Mouse (Mus musculus): Measurements from ENCODE around the gene Acp7. TPM values are rescaled to one million over a fixed set of nuclear protein-coding genes. Genes with fewer than 3 reads are reported as not detected.

Acp7 gene
- polyA plus RNA-seq, 1 experiment from 2014 or later, result not detected

DNA sequence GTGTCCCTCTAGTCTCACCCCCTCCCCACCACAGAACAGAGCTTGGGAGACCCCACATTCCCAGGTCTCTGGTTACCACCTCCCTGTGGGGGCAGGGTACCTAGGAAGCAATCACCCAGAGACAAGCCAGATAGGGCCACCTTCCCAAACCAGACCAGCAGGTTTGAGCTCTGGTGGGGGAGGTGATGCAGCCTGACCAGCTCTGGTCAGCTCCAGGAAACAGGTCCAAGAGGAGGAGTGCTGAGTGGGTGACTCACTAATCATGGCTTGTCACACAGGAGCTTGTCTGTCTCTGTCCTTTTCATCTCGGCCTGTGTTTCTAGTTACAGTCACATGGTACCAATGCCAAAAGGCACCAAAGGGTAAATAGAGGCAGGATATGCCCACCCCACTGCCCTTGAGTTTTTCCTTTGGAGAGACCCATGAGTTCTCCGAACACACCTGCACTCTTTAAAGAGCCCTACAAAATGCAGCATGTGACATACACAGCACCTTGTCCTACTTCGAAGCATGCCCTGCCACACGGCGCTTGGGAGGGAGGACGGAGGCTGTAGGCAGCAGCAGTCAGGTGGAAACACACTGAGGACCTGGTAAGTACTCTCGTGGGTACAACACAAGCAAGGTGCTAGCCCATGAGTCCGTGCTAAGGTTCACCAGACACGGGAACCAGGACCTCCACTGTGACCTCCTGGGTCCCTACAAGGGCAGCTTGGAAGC is 53.1 kb downstream of the Acp7 start:
- Histone ChIP-seq H3K36me3 (ENCODE audit: control insufficient read depth, insufficient read depth, low read length) (0 out of 2 replicates have a peak, but pooled peaks cover 7% of the 10 kb centered on the region), H3K4me1 (ENCODE audit: control insufficient read depth, insufficient read depth, low read length) (peaks cover 44% of the 10 kb centered on the region), H3K9me3 (ENCODE audit: control insufficient read depth, low read depth, low read length) (no peaks in the 10 kb centered on the region), H3K9ac (replicated peaks; ENCODE audit: low read depth, low read length) (no peak overlapping the region), H3K27me3 (ENCODE audit: control insufficient read depth, insufficient read depth, low read length) (no peaks in the 10 kb centered on the region), H3K4me3 (ENCODE audit: low read depth, low read length) (no peak overlapping the region), H3K27ac (ENCODE audit: low read length) (peak overlapping the region; percentile 90), H3K4me2 (replicated peaks; ENCODE audit: low read depth, low read length) (0 out of 2 replicates have a peak overlapping the region, but pooled peaks have one; percentile 16)
- WGBS, result 58% methylated on average over 9 of the region's 9 CpGs
- ATAC-seq (ENCODE audit: insufficient number of reproducible peaks, insufficient read depth, low FRiP score, low read depth), result peak; percentile 80

DNA sequence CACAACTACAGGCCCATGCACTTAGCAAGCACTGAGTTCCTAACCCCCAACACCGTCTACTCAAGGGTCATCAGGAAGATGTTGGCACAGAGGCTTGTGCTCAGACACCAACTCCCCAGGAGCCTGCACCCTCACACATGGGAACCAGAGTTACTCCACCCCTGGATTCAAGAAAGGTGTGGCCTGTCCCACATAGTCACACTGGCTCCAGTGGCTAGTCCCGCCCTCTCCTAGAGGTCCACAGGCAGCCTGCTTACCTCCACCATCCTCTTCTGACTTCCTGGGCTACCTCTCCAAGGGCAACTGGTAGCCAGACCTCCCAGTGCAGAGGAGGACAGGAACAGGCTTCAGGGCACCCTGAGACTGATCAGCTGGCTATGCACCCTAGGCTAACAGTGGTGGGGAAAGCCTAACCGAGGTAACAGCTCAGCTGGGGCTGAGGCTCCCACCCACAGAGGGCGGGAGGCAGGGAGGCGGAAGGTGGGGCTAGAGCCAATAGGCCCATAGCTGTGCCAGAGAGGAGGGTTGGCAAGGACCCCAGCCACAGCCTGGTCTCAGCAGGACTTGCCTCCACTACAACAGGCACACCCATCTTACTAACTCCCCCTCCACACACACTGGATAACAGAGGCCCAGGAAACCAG is 54.7 kb downstream of the Acp7 start:
- H3K4me3 ChIP-seq (ENCODE audit: low read depth, low read length), result no peak overlapping the region
- H3K36me3 ChIP-seq (ENCODE audit: control insufficient read depth, insufficient read depth, low read length), result 0 out of 2 replicates have a peak, but pooled peaks cover 7% of the 10 kb centered on the region
- WGBS, result 51% methylated on average over 5 of the region's 5 CpGs
- H3K9me3 ChIP-seq (ENCODE audit: control insufficient read depth, low read depth, low read length), result no peaks in the 10 kb centered on the region
- ATAC-seq (ENCODE audit: insufficient number of reproducible peaks, insufficient read depth, low FRiP score, low read depth), result peak; percentile 77
- peak overlapping the region; percentile 90; the same call in 1 of the 2 replicates for H3K27ac ChIP-seq (ENCODE audit: low read length)
- no peak overlapping the region; the same call in 1 of the 2 replicates for H3K9ac ChIP-seq (replicated peaks; ENCODE audit: low read depth, low read length)
- H3K27me3 ChIP-seq (ENCODE audit: control insufficient read depth, insufficient read depth, low read length), result no peaks in the 10 kb centered on the region
- H3K4me2 ChIP-seq (replicated peaks; ENCODE audit: low read depth, low read length), result peak overlapping the region; percentile 20; the same call in 1 of the 2 replicates
- peaks cover 50% of the 10 kb centered on the region for H3K4me1 ChIP-seq (ENCODE audit: control insufficient read depth, insufficient read depth, low read length)

GRCm38 (mm10) chr7:28575597-28575996 is 55.5 kb downstream of the Acp7 start:
- Histone ChIP-seq H3K4me2 (replicated peaks; ENCODE audit: low read depth, low read length) (no peak overlapping the region), H3K4me3 (ENCODE audit: low read depth, low read length) (no peak overlapping the region), H3K27ac (ENCODE audit: low read length) (peak overlapping the region; percentile 90; the same call in 1 of the 2 replicates), H3K4me1 (ENCODE audit: control insufficient read depth, insufficient read depth, low read length) (peaks cover 58% of the 10 kb centered on the region), H3K36me3 (ENCODE audit: control insufficient read depth, insufficient read depth, low read length) (0 out of 2 replicates have a peak, but pooled peaks cover 7% of the 10 kb centered on the region), H3K27me3 (ENCODE audit: control insufficient read depth, insufficient read depth, low read length) (no peaks in the 10 kb centered on the region), H3K9ac (replicated peaks; ENCODE audit: low read depth, low read length) (no peak overlapping the region), H3K9me3 (ENCODE audit: control insufficient read depth, low read depth, low read length) (no peaks in the 10 kb centered on the region)
- no peak for ATAC-seq (ENCODE audit: insufficient number of reproducible peaks, insufficient read depth, low FRiP score, low read depth)
- WGBS, result 85% methylated on average over 11 of the region's 11 CpGs

GRCm38 (mm10) chr7:28573236-28573635 is 57.9 kb downstream of the Acp7 start:
- H3K4me3 ChIP-seq (ENCODE audit: low read depth, low read length), result no peak overlapping the region
- H3K9ac ChIP-seq (replicated peaks; ENCODE audit: low read depth, low read length), result no peak overlapping the region
- no peaks in the 10 kb centered on the region for H3K27me3 ChIP-seq (ENCODE audit: control insufficient read depth, insufficient read depth, low read length)
- no peaks in the 10 kb centered on the region for H3K9me3 ChIP-seq (ENCODE audit: control insufficient read depth, low read depth, low read length)
- 0 out of 2 replicates have a peak, but pooled peaks cover 7% of the 10 kb centered on the region for H3K36me3 ChIP-seq (ENCODE audit: control insufficient read depth, insufficient read depth, low read length)
- H3K4me2 ChIP-seq (replicated peaks; ENCODE audit: low read depth, low read length), result no peak overlapping the region
- peaks cover 52% of the 10 kb centered on the region for H3K4me1 ChIP-seq (ENCODE audit: control insufficient read depth, insufficient read depth, low read length)
- WGBS, result 97% methylated on average over 3 of the region's 3 CpGs
- peak overlapping the region; percentile 2 for H3K27ac ChIP-seq (ENCODE audit: low read length)
- no peak for ATAC-seq (ENCODE audit: insufficient number of reproducible peaks, insufficient read depth, low FRiP score, low read depth)

- H3K27ac ChIP-seq (ENCODE audit: low read length), result 0 out of 2 replicates have a peak overlapping the region, but pooled peaks have one; percentile 27
- no peaks in the 10 kb centered on the region for H3K27me3 ChIP-seq (ENCODE audit: control insufficient read depth, insufficient read depth, low read length)
- WGBS, result 76% methylated on average over 5 of the region's 5 CpGs
- no peaks in the 10 kb centered on the region for H3K9me3 ChIP-seq (ENCODE audit: control insufficient read depth, low read depth, low read length)
- no peak for ATAC-seq (ENCODE audit: insufficient number of reproducible peaks, insufficient read depth, low FRiP score, low read depth)
- H3K4me1 ChIP-seq (ENCODE audit: control insufficient read depth, insufficient read depth, low read length), result peaks cover 48% of the 10 kb centered on the region
- H3K4me3 ChIP-seq (ENCODE audit: low read depth, low read length), result no peak overlapping the region
- no peak overlapping the region for H3K9ac ChIP-seq (replicated peaks; ENCODE audit: low read depth, low read length)
- peaks cover 10% of the 10 kb centered on the region for H3K36me3 ChIP-seq (ENCODE audit: control insufficient read depth, insufficient read depth, low read length)
- H3K4me2 ChIP-seq (replicated peaks; ENCODE audit: low read depth, low read length), result no peak overlapping the region
These were observed 58.4 kb downstream of the Acp7 start for GRCm38 (mm10) chr7:28572689-28573088.

- H3K9me3 ChIP-seq (ENCODE audit: control insufficient read depth, low read depth, low read length), result no peaks in the 10 kb centered on the region
- H3K4me3 ChIP-seq (ENCODE audit: low read depth, low read length), result no peak overlapping the region
- ATAC-seq (ENCODE audit: insufficient number of reproducible peaks, insufficient read depth, low FRiP score, low read depth), result no peak
- peaks cover 34% of the 10 kb centered on the region for H3K4me1 ChIP-seq (ENCODE audit: control insufficient read depth, insufficient read depth, low read length)
- WGBS, result 29% methylated on average over 5 of the region's 5 CpGs
- H3K27me3 ChIP-seq (ENCODE audit: control insufficient read depth, insufficient read depth, low read length), result no peaks in the 10 kb centered on the region
- H3K36me3 ChIP-seq (ENCODE audit: control insufficient read depth, insufficient read depth, low read length), result peaks cover 21% of the 10 kb centered on the region
- H3K4me2 ChIP-seq (replicated peaks; ENCODE audit: low read depth, low read length), result peak overlapping the region; percentile 30
- 0 out of 2 replicates have a peak overlapping the region, but pooled peaks have one; percentile 1 for H3K9ac ChIP-seq (replicated peaks; ENCODE audit: low read depth, low read length)
- H3K27ac ChIP-seq (ENCODE audit: low read length), result peak overlapping the region; percentile 91
These were observed 60.0 kb downstream of the Acp7 start for GRCm38 (mm10) chr7:28570982-28571682.

- ATAC-seq (ENCODE audit: insufficient number of reproducible peaks, insufficient read depth, low FRiP score, low read depth), result peak; percentile 72
- peaks cover 24% of the 10 kb centered on the region for H3K36me3 ChIP-seq (ENCODE audit: control insufficient read depth, insufficient read depth, low read length)
- H3K27ac ChIP-seq (ENCODE audit: low read length), result peak overlapping the region; percentile 91
- H3K4me1 ChIP-seq (ENCODE audit: control insufficient read depth, insufficient read depth, low read length), result peaks cover 27% of the 10 kb centered on the region
- H3K4me2 ChIP-seq (replicated peaks; ENCODE audit: low read depth, low read length), result peak overlapping the region; percentile 30
- no peaks in the 10 kb centered on the region for H3K9me3 ChIP-seq (ENCODE audit: control insufficient read depth, low read depth, low read length)
- 56% methylated on average over 12 of the region's 12 CpGs for WGBS
- H3K9ac ChIP-seq (replicated peaks; ENCODE audit: low read depth, low read length), result 0 out of 2 replicates have a peak overlapping the region, but pooled peaks have one; percentile 1
- no peak overlapping the region for H3K4me3 ChIP-seq (ENCODE audit: low read depth, low read length)
- H3K27me3 ChIP-seq (ENCODE audit: control insufficient read depth, insufficient read depth, low read length), result no peaks in the 10 kb centered on the region
These were observed 60.7 kb downstream of the Acp7 start for GRCm38 (mm10) chr7:28570291-28570981.

DNA sequence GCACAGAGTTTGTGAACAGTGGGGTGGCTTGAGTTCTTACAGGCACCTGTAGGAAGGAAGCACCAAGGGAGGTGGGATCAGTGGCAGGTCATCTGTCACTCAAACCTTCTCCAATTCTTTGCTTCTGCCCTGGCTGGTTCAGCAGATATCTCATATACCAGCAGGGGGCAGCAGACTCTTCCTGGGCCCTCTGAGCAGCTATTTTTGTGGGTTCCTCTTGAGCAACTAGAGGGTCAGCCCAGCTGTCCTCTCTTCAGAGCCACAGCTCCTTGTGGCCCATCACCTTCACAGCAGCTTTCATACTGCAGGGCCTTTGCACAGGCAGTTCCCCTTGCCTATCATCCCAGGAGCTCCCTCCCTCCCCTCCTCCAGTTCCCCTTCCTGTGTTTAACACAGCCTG is 62.9 kb downstream of the Acp7 start:
- no peak overlapping the region for H3K27ac ChIP-seq (ENCODE audit: low read length)
- H3K4me2 ChIP-seq (replicated peaks; ENCODE audit: low read depth, low read length), result no peak overlapping the region
- no peaks in the 10 kb centered on the region for H3K27me3 ChIP-seq (ENCODE audit: control insufficient read depth, insufficient read depth, low read length)
- no peak for ATAC-seq (ENCODE audit: insufficient number of reproducible peaks, insufficient read depth, low FRiP score, low read depth)
- H3K9ac ChIP-seq (replicated peaks; ENCODE audit: low read depth, low read length), result no peak overlapping the region
- no peak overlapping the region for H3K4me3 ChIP-seq (ENCODE audit: low read depth, low read length)
- H3K36me3 ChIP-seq (ENCODE audit: control insufficient read depth, insufficient read depth, low read length), result peaks cover 37% of the 10 kb centered on the region
- H3K4me1 ChIP-seq (ENCODE audit: control insufficient read depth, insufficient read depth, low read length), result peaks cover 26% of the 10 kb centered on the region
- no peaks in the 10 kb centered on the region for H3K9me3 ChIP-seq (ENCODE audit: control insufficient read depth, low read depth, low read length)

All from stomach, embryonic 14.5 days (tissue).